Mouse (Mus musculus) heart, embryonic 10.5 days (tissue): ENCODE data around the gene Fn3k. TPM values are rescaled to one million over a fixed set of nuclear protein-coding genes. Genes with fewer than 3 reads are reported as not detected.

ENCODE experiments used
- DNase-seq: peaks from one replicate; pipeline ENCODE4 v3.0.0-alpha.2; 2017; ENCODE audit warnings: low spot score
- H3K27ac ChIP-seq: fragments of 300-500 bp; sonication (generic); 2 replicates; pipeline ENCODE4 v1.5.1; 2016; ENCODE audit warnings: mild to moderate bottlenecking
- H3K27me3 ChIP-seq: fragments of 300-500 bp; sonication (generic); 2 replicates; pipeline ENCODE4 v1.6.1; 2016; ENCODE audit warnings: mild to moderate bottlenecking; ENCODE audit not compliant: poor library complexity, insufficient read depth, severe bottlenecking
- H3K36me3 ChIP-seq: fragments of 300-500 bp; sonication (generic); 2 replicates; pipeline ENCODE4 v1.6.1; 2016; ENCODE audit warnings: mild to moderate bottlenecking, moderate library complexity
- H3K4me1 ChIP-seq: fragments of 300-500 bp; sonication (generic); 2 replicates; pipeline ENCODE4 v1.6.1; 2016; ENCODE audit warnings: mild to moderate bottlenecking
- H3K4me3 ChIP-seq: fragments of 300-500 bp; sonication (generic); 2 replicates; pipeline ENCODE4 v1.5.1; 2016; ENCODE audit warnings: mild to moderate bottlenecking, moderate library complexity
- H3K9me3 ChIP-seq: fragments of 300-500 bp; sonication (generic); 2 replicates; pipeline ENCODE4 v1.6.1; 2016; ENCODE audit warnings: mild to moderate bottlenecking, moderate library complexity
- WGBS: fragments of 180-500 bp; shearing (Covaris S2); methylation state at CpG from one replicate; pipeline ENCODE4 v1.1.7; 2016; 5-methylcytosine and 5-hydroxymethylcytosine counted together
- polyA plus RNA-seq: library from polyadenylated mRNA; unstranded; fragments of >200 nt; fragmentation: Nextera tagmentation; extraction: Ambion mirVana; gene quantifications from 2 replicates; pipeline ENCODE4 v1.2.1, GENCODE M21; 2016

Gene Fn3k
- polyA plus RNA-seq, result 1.4 and 3.7 TPM in 2 replicates

GRCm38 (mm10) chr11:121434156-121435155, at the start of gene Fn3k:
Gene Fn3k, plus strand, starts transcription at chr11:121434913.
- Histone ChIP-seq H3K27me3 (0 out of 2 replicates have a peak, but pooled peaks cover 3% of the 10 kb centered on the region), H3K36me3 (peaks cover 9% of the 10 kb centered on the region; the same call in 1 of the 2 replicates), H3K4me3 (peak within 1 kb of the TSS; percentile 57), H3K4me1 (peaks cover 21% of the 10 kb centered on the region), H3K9me3 (no peaks in the 10 kb centered on the region), H3K27ac (peak within 1 kb of the TSS; percentile 17)
- DNase-seq, result peak; percentile 93
- 9% methylated on average over 30 of the region's 30 CpGs for WGBS

DNA sequence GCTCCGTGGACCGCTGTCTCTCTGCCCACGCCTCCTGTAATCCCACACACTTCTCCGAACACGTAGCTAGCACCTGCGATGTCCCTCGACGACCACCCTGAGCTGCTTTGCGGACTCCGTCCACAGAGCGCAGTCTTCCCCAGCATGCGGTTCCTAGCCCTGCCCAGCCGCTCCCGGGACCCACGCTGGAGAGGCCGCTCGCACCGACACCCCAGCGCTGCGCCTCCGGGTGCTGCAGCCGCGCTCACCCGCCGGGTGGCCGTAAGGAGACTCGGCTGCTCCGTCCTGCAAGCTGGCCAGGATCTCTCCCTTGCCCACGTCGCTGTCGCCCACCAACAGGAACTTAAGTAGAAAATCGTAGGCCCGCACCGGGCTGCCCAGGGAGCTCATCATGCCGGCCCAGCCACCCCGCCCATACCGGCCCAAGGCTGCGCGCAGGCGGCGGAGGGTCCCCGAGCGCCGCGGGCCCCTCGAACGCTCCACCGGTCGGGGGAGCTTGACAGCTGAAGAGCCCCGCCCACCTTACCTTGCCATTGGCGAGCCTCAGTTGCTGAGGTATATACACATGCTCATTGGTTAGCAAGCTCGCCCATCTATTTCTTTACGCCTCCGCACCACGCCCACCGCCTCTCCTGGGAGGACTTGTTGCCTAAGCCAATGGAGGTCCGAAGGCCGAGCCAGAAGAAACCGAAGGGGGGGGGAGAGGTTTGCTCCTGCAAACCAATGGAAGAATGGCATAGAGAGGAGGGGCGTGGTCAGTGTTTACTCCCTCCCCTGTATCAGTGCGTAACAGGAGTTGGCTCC, 46.8 kb upstream of the Fn3k start, which contains the start of gene Rab40b:
Gene Rab40b, minus strand, starts transcription at position 502 of the 804 bp plus-strand sequence.
- H3K4me3 ChIP-seq, result peak within 1 kb of the TSS; percentile 86
- H3K27me3 ChIP-seq, result peaks cover 12% of the 10 kb centered on the region; the same call in 1 of the 2 replicates
- peak; percentile 100 for DNase-seq
- H3K27ac ChIP-seq, result peak within 1 kb of the TSS; percentile 75
- peaks cover 12% of the 10 kb centered on the region for H3K4me1 ChIP-seq
- H3K9me3 ChIP-seq, result no peaks in the 10 kb centered on the region
- no peaks in the 10 kb centered on the region for H3K36me3 ChIP-seq
- 1% methylated on average over 61 of the region's 61 CpGs for WGBS

DNA sequence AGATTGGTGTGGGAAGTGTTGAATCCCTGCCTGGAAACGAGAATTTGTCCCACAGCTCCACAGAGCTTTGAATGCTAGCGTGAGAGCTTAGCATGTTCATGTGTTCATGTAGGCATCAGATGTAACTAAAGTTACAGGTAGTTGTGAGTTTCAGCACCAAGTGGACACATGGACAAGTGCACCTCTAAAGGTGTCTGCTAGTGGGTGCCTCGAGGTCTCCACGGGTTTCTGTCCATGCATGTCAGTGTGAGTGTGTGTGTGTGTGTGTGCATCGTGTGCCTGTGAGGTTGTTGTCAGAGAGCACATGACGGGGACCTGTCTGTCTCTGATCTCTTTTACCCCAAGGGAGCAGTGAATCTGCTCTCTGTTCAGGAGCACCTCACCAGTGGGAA, 46.2 kb upstream of the Fn3k start:
- DNase-seq, result no peak
- Histone ChIP-seq H3K36me3 (no peaks in the 10 kb centered on the region), H3K27me3 (peaks cover 12% of the 10 kb centered on the region; the same call in 1 of the 2 replicates), H3K4me3 (peak overlapping the region; percentile 86), H3K9me3 (no peaks in the 10 kb centered on the region), H3K4me1 (peaks cover 12% of the 10 kb centered on the region), H3K27ac (peak overlapping the region; percentile 62; the same call in 1 of the 2 replicates)
- WGBS, result 14% methylated on average over 6 of the region's 6 CpGs

DNA sequence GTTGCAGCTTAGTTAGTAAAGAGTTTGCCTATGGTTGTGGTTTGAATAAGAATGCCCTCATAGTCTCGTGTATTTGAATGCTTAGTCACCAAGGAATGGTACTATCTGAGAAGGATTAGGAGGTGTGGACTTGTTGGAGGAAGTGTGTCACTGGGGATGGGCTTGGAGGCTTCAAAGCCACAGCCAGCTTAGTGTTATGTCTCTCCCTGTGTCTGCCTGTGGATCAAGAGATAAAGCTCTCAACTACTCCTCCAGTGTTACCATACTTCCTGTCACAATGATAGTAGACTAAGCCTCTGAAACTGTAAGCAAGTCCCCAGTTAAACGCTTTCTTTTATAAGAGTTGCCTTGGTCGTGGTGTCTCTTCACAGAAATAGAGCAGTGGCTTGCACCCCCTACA, 43.9 kb upstream of the Fn3k start:
- peaks cover 12% of the 10 kb centered on the region; the same call in 1 of the 2 replicates for H3K27me3 ChIP-seq
- H3K4me1 ChIP-seq, result peaks cover 12% of the 10 kb centered on the region
- WGBS, result 52% methylated on average over 3 of the region's 3 CpGs
- H3K9me3 ChIP-seq, result no peaks in the 10 kb centered on the region
- no peak overlapping the region for H3K27ac ChIP-seq
- no peak overlapping the region for H3K4me3 ChIP-seq
- H3K36me3 ChIP-seq, result no peaks in the 10 kb centered on the region
- DNase-seq, result no peak

DNA sequence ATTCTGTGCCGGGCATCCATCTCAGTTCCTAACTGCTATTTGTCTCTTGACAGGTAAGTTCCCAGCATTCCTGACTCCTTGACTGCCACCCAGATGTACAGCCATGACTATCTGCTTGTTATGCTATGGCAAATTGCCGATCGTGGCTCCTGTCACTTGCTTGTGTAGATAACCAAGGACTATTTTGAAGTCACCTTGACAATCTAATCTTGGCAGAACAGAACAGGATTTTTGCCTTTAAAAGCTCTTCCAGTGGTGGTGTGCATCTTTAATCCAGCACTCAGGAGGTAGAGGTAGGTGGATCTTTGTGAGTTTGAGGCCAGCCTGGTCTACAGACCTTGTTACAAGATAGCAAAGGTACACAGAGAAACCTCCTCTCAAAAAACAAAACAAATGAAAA, 42.3 kb upstream of the Fn3k start:
- Histone ChIP-seq H3K27me3 (no peaks in the 10 kb centered on the region), H3K27ac (no peak overlapping the region), H3K9me3 (no peaks in the 10 kb centered on the region), H3K36me3 (no peaks in the 10 kb centered on the region), H3K4me3 (no peak overlapping the region), H3K4me1 (peaks cover 7% of the 10 kb centered on the region)
- 66% methylated on average over 3 of the region's 3 CpGs for WGBS
- DNase-seq, result no peak

- Histone ChIP-seq H3K27ac (no peak overlapping the region), H3K4me3 (no peak overlapping the region), H3K4me1 (no peaks in the 10 kb centered on the region), H3K9me3 (no peaks in the 10 kb centered on the region), H3K36me3 (no peaks in the 10 kb centered on the region), H3K27me3 (no peaks in the 10 kb centered on the region)
- DNase-seq, result no peak
- WGBS, result 71% methylated on average over 3 of the region's 3 CpGs
Observed at GRCm38 (mm10) chr11:121407366-121408155, 27.2 kb upstream of the Fn3k start.

DNA sequence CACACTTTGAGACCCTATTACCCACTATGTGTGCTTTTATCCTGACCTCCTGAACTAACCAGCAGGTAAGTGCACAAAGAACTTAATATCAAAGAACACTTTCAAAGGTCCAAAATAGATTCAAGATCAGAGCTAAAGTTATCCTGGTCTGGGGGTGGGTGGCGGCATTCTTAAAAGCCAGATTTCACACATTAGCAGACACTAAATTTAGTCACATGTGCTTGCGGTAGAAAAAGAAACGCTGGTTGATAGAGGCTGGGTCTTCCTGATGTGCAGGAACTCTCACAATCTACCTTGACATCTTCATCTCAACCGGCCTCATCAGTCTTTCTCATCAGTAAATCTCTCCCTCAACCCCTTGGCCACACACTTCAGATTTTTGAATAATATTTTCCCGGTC, 20.0 kb upstream of the Fn3k start:
- no peak for DNase-seq
- Histone ChIP-seq H3K36me3 (no peaks in the 10 kb centered on the region), H3K4me1 (no peaks in the 10 kb centered on the region), H3K27me3 (no peaks in the 10 kb centered on the region), H3K9me3 (no peaks in the 10 kb centered on the region), H3K27ac (no peak overlapping the region), H3K4me3 (no peak overlapping the region)
- 71% methylated on average over 5 of the region's 5 CpGs for WGBS

- Histone ChIP-seq H3K27ac (no peak overlapping the region), H3K36me3 (no peaks in the 10 kb centered on the region), H3K4me1 (no peaks in the 10 kb centered on the region), H3K4me3 (no peak overlapping the region), H3K9me3 (no peaks in the 10 kb centered on the region), H3K27me3 (no peaks in the 10 kb centered on the region)
- WGBS, result 74% methylated on average over 5 of the region's 5 CpGs
- no peak for DNase-seq
Observed at GRCm38 (mm10) chr11:121415351-121415750, 19.4 kb upstream of the Fn3k start.

DNA sequence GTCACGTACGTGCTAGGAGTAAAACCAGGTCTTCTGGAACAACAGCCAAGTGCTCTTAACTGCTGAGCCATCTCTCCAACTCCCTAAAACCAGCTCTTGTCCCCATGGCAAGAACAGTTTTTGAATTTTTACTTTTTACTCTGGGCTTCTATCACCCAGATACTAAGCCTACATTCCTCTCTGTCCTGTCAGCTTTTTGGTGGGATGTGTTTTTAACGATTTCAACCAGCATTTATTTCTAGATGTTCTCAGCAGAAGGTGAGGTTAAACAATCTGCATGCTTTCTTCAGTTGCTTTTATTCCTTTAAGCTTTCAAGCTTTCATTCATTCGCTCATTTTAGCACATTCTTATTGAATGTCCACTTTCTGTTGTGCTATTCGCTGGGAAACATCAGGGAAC, 16.7 kb upstream of the Fn3k start:
- Histone ChIP-seq H3K4me1 (0 out of 2 replicates have a peak, but pooled peaks cover 9% of the 10 kb centered on the region), H3K4me3 (no peak overlapping the region), H3K27ac (no peak overlapping the region), H3K36me3 (no peaks in the 10 kb centered on the region), H3K9me3 (no peaks in the 10 kb centered on the region), H3K27me3 (no peaks in the 10 kb centered on the region)
- no peak for DNase-seq
- WGBS, result 79% methylated on average over 5 of the region's 5 CpGs

DNA sequence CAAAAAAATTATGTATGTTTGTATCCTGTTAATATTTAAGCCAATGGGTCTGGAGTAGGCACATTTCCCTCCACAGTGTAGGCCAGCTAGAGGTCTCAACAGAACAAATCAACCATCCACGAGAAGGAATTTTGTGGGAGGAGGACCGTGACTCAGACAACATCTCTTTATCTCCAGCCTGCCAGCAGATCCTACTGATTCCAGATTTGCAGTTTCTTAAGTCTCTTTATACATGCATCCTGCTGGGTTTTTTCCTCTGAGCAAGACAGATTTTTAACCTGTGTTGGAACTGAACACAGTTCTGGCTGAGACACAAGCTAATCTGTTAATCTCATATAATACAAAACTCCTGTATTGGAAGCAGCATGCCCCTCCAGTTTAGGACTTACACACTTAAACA, 15.8 kb upstream of the Fn3k start:
- Histone ChIP-seq H3K4me3 (no peak overlapping the region), H3K27ac (no peak overlapping the region), H3K36me3 (no peaks in the 10 kb centered on the region), H3K4me1 (0 out of 2 replicates have a peak, but pooled peaks cover 9% of the 10 kb centered on the region), H3K27me3 (no peaks in the 10 kb centered on the region), H3K9me3 (no peaks in the 10 kb centered on the region)
- no peak for DNase-seq
- 67% methylated on average over 2 of the region's 2 CpGs for whole genome bisulfite sequencing

GRCm38 (mm10) chr11:121420379-121420778, 14.3 kb upstream of the Fn3k start:
- H3K27me3 ChIP-seq, result no peaks in the 10 kb centered on the region

More at GRCm38 (mm10) chr11:121420379-121420778, 14.3 kb upstream of the Fn3k start:
- Histone ChIP-seq H3K4me3 (peak overlapping the region; percentile 81), H3K9me3 (no peaks in the 10 kb centered on the region), H3K36me3 (no peaks in the 10 kb centered on the region), H3K4me1 (0 out of 2 replicates have a peak, but pooled peaks cover 9% of the 10 kb centered on the region), H3K27ac (peak overlapping the region; percentile 84; the same call in 1 of the 2 replicates)
- DNase-seq, result no peak
- WGBS, result 57% methylated on average over 5 of the region's 5 CpGs
